Mouse (Mus musculus) midbrain, embryonic 10.5 days (tissue): ENCODE results near the gene Dnase1l2. TPM values are rescaled to one million over a fixed set of nuclear protein-coding genes. Genes with fewer than 3 reads are reported as not detected.
A peak's percentile ranks its signal among the peaks of the same experiment; 100 is the strongest.

Source experiments
- DNase-seq: peaks from one replicate; pipeline ENCODE4 v3.0.0-alpha.2; 2017; ENCODE audit warnings: low spot score
- H3K27ac ChIP-seq: fragments of 300-500 bp; sonication (generic); replicated peaks from 2 replicates; pipeline ENCODE4 v1.5.1; 2016; ENCODE audit warnings: mild to moderate bottlenecking
- H3K27me3 ChIP-seq: fragments of 300-500 bp; sonication (generic); 2 replicates; pipeline ENCODE4 v1.6.1; 2016; ENCODE audit warnings: low read depth, mild to moderate bottlenecking; ENCODE audit not compliant: poor library complexity, severe bottlenecking
- H3K36me3 ChIP-seq: fragments of 300-500 bp; sonication (generic); 2 replicates; pipeline ENCODE4 v1.6.1; 2016; ENCODE audit warnings: mild to moderate bottlenecking, moderate library complexity
- H3K4me1 ChIP-seq: fragments of 300-500 bp; sonication (generic); 2 replicates; pipeline ENCODE4 v1.6.1; 2016
- H3K4me3 ChIP-seq: fragments of 300-500 bp; sonication (generic); 2 replicates; pipeline ENCODE4 v1.5.1; 2016; ENCODE audit warnings: mild to moderate bottlenecking, moderate library complexity
- H3K9me3 ChIP-seq: fragments of 300-500 bp; sonication (generic); replicated peaks from 2 replicates; pipeline ENCODE4 v1.6.1; 2016; ENCODE audit warnings: mild to moderate bottlenecking
- WGBS: fragments of 180-500 bp; shearing (Covaris S2); methylation state at CpG from one replicate; pipeline ENCODE4 v1.1.7; 2016; 5-methylcytosine and 5-hydroxymethylcytosine counted together
- polyA plus RNA-seq: library from polyadenylated mRNA; unstranded; fragments of >200 nt; fragmentation: Nextera tagmentation; extraction: Ambion mirVana; gene quantifications from 2 replicates; pipeline ENCODE4 v1.2.1, GENCODE M21; 2016

Gene Dnase1l2
- polyA plus RNA-seq, 1 experiment from 2014 or later = 2.7 TPM

- Histone ChIP-seq H3K27ac (peak overlapping the region; percentile 98), H3K27me3 (no peaks in the 10 kb centered on the region), H3K4me1 (peaks cover 24% of the 10 kb centered on the region), H3K36me3 (peaks cover 50% of the 10 kb centered on the region), H3K4me3 (peak overlapping the region; percentile 87), H3K9me3 (no peaks in the 10 kb centered on the region)
- DNase-seq = no peak
- WGBS = 58% methylated on average over 11 of the region's 11 CpGs
Measured at GRCm38 (mm10) chr17:24477985-24478600, 35.2 kb upstream of the Dnase1l2 start.

GRCm38 (mm10) chr17:24477053-24477984, 34.4 kb upstream of the Dnase1l2 start:
- no peak for DNase-seq
- Histone ChIP-seq H3K27me3 (no peaks in the 10 kb centered on the region), H3K9me3 (no peaks in the 10 kb centered on the region), H3K4me3 (peak overlapping the region; percentile 87), H3K27ac (no peak overlapping the region), H3K36me3 (peaks cover 58% of the 10 kb centered on the region), H3K4me1 (peaks cover 32% of the 10 kb centered on the region)
- WGBS = 95% methylated on average over 20 of the region's 20 CpGs

- Histone ChIP-seq H3K36me3 (peaks cover 59% of the 10 kb centered on the region), H3K27ac (no peak overlapping the region), H3K27me3 (no peaks in the 10 kb centered on the region), H3K9me3 (no peaks in the 10 kb centered on the region), H3K4me3 (no peak overlapping the region), H3K4me1 (peaks cover 43% of the 10 kb centered on the region)
- WGBS = 95% methylated on average over 10 of the region's 10 CpGs
- no peak for DNase-seq
Measured at GRCm38 (mm10) chr17:24476022-24476776, 33.3 kb upstream of the Dnase1l2 start.

- Histone ChIP-seq H3K9me3 (no peaks in the 10 kb centered on the region), H3K4me1 (peaks cover 49% of the 10 kb centered on the region), H3K27ac (no peak overlapping the region), H3K4me3 (no peak overlapping the region), H3K36me3 (peaks cover 59% of the 10 kb centered on the region), H3K27me3 (no peaks in the 10 kb centered on the region)
- whole genome bisulfite sequencing = 94% methylated on average over 6 of the region's 6 CpGs
- DNase-seq = no peak
Measured at GRCm38 (mm10) chr17:24475586-24475985, 32.7 kb upstream of the Dnase1l2 start.

- Histone ChIP-seq H3K4me1 (peaks cover 40% of the 10 kb centered on the region), H3K27me3 (no peaks in the 10 kb centered on the region), H3K9me3 (no peaks in the 10 kb centered on the region), H3K36me3 (peaks cover 59% of the 10 kb centered on the region), H3K27ac (no peak overlapping the region), H3K4me3 (peak overlapping the region; percentile 23; the same call in 1 of the 2 replicates)
- 88% methylated on average over 5 of the region's 5 CpGs for WGBS
- DNase-seq = no peak
Measured at GRCm38 (mm10) chr17:24474557-24474956, 31.7 kb upstream of the Dnase1l2 start.

- Histone ChIP-seq H3K4me3 (peak within 1 kb of the TSS; percentile 95), H3K27ac (no peak within 1 kb of the TSS)
Measured at GRCm38 (mm10) chr17:24473612-24474275, 30.8 kb upstream of the Dnase1l2 start, which contains the start of gene Bricd5. TSS of gene Bricd5 (plus strand) at chr17:24473884.

GRCm38 (mm10) chr17:24472512-24472911, 29.6 kb upstream of the Dnase1l2 start:
- Histone ChIP-seq H3K36me3 (peaks cover 53% of the 10 kb centered on the region), H3K9me3 (no peaks in the 10 kb centered on the region), H3K27ac (no peak overlapping the region), H3K27me3 (no peaks in the 10 kb centered on the region), H3K4me1 (peaks cover 28% of the 10 kb centered on the region), H3K4me3 (peak overlapping the region; percentile 95)
- 91% methylated on average over 4 of the region's 4 CpGs for WGBS
- no peak for DNase-seq

More at GRCm38 (mm10) chr17:24473612-24474275, 30.8 kb upstream of the Dnase1l2 start, which contains the start of gene Bricd5:
- no peaks in the 10 kb centered on the region for H3K27me3 ChIP-seq
- 81% methylated on average over 6 of the region's 6 CpGs for WGBS
- H3K4me1 ChIP-seq = peaks cover 39% of the 10 kb centered on the region
- DNase-seq = no peak
- no peaks in the 10 kb centered on the region for H3K9me3 ChIP-seq
- peaks cover 59% of the 10 kb centered on the region for H3K36me3 ChIP-seq

GRCm38 (mm10) chr17:24470701-24471527, 28.0 kb upstream of the Dnase1l2 start:
- DNase-seq = no peak
- WGBS = 1% methylated on average over 68 of the region's 68 CpGs
- peak overlapping the region; percentile 95 for H3K4me3 ChIP-seq
- H3K4me1 ChIP-seq = peaks cover 26% of the 10 kb centered on the region
- peak overlapping the region; percentile 93 for H3K27ac ChIP-seq
- H3K9me3 ChIP-seq = no peaks in the 10 kb centered on the region
- H3K36me3 ChIP-seq = peaks cover 37% of the 10 kb centered on the region
- no peaks in the 10 kb centered on the region for H3K27me3 ChIP-seq

- H3K36me3 ChIP-seq = peaks cover 28% of the 10 kb centered on the region
- peak within 1 kb of the TSS; percentile 95 for H3K4me3 ChIP-seq
- peaks cover 26% of the 10 kb centered on the region for H3K4me1 ChIP-seq
- peak within 1 kb of the TSS; percentile 93 for H3K27ac ChIP-seq
- no peaks in the 10 kb centered on the region for H3K27me3 ChIP-seq
- DNase-seq = peak; percentile 98
- WGBS = under 1% methylated on average over 75 of the region's 75 CpGs
- H3K9me3 ChIP-seq = no peaks in the 10 kb centered on the region
Measured at GRCm38 (mm10) chr17:24469910-24470602, 27.2 kb upstream of the Dnase1l2 start, which contains the start of the genes E4f1 and Pgp. TSS of gene E4f1 (minus strand) at chr17:24470313. TSS of gene Pgp (plus strand) at chr17:24470392.

GRCm38 (mm10) chr17:24469336-24469909, 26.5 kb upstream of the Dnase1l2 start:
- peak overlapping the region; percentile 95 for H3K4me3 ChIP-seq
- 19% methylated on average over 7 of the region's 7 CpGs for WGBS

More at GRCm38 (mm10) chr17:24469336-24469909, 26.5 kb upstream of the Dnase1l2 start:
- Histone ChIP-seq H3K9me3 (no peaks in the 10 kb centered on the region), H3K27ac (peak overlapping the region; percentile 93), H3K27me3 (no peaks in the 10 kb centered on the region), H3K4me1 (peaks cover 26% of the 10 kb centered on the region), H3K36me3 (peaks cover 22% of the 10 kb centered on the region)
- no peak for DNase-seq
